Mouse (Mus musculus) erythroid progenitor cell, adult 5-6 weeks (primary cell): ENCODE measurements around the gene Ccl12. TPM values are rescaled to one million over a fixed set of nuclear protein-coding genes. Genes with fewer than 3 reads are reported as not detected.

ENCODE experiments used
- ATAC-seq: replicated peaks from 2 replicates; pipeline ENCODE4 v1.8.0; 2016; ENCODE audit warnings: moderate number of reproducible peaks, mild to moderate bottlenecking, moderate TSS enrichment, inconsistent platforms; ENCODE audit not compliant: poor library complexity, low FRiP score, severe bottlenecking
- total RNA-seq, 2 experiments: library from RNA; stranded (forward) in 1 of 2; stranded (reverse) in 1 of 2; fragments of 150-400 nt in 1 of 2; fragments of 186-747, 209-891 nt in 1 of 2; gene quantifications; 2 replicates each; pipeline versions ENCODE4 v1.2.3 to v1.2.4; 2015 to 2017; ENCODE audit warnings: low replicate concordance in 2 of 2

Gene Ccl12
- total RNA-seq (2015; ENCODE audit: low replicate concordance) (not detected in 2 replicates), total RNA-seq (2017; ENCODE audit: low replicate concordance) (not detected in 2 replicates)

- ATAC-seq = no peak
Measured at GRCm38 (mm10) chr11:82101529-82101928, at the start of gene Ccl12. Gene Ccl12, plus strand, starts transcription at chr11:82101845.

- no peak for ATAC-seq
Measured at GRCm38 (mm10) chr11:82053849-82054248, 47.8 kb upstream of the Ccl12 start.

- no peak for ATAC-seq
Measured at GRCm38 (mm10) chr11:82057646-82058045, 44.0 kb upstream of the Ccl12 start, which contains the start of gene Ccl11. Gene Ccl11, plus strand, starts transcription at chr11:82057823.

- ATAC-seq = no peak
Measured at GRCm38 (mm10) chr11:82062226-82062625, 39.4 kb upstream of the Ccl12 start.

GRCm38 (mm10) chr11:82063454-82063853 lies 38.2 kb upstream of the Ccl12 start:
- no peak for ATAC-seq

- ATAC-seq = no peak
Measured at GRCm38 (mm10) chr11:82066953-82067571, 34.6 kb upstream of the Ccl12 start.

- no peak for ATAC-seq
Measured at GRCm38 (mm10) chr11:82071076-82071475, 30.6 kb upstream of the Ccl12 start.

GRCm38 (mm10) chr11:82072374-82072773 lies 29.3 kb upstream of the Ccl12 start:
- no peak for ATAC-seq

- no peak for ATAC-seq
Measured at GRCm38 (mm10) chr11:82072984-82073383, 28.7 kb upstream of the Ccl12 start.

- no peak for ATAC-seq
Measured at GRCm38 (mm10) chr11:82073686-82074085, 28.0 kb upstream of the Ccl12 start.

- no peak for ATAC-seq
Measured at GRCm38 (mm10) chr11:82077031-82077430, 24.6 kb upstream of the Ccl12 start.

GRCm38 (mm10) chr11:82078136-82078730 lies 23.4 kb upstream of the Ccl12 start:
- no peak for ATAC-seq

GRCm38 (mm10) chr11:82080865-82081264 lies 20.8 kb upstream of the Ccl12 start:
- no peak for ATAC-seq

- no peak for ATAC-seq
Measured at GRCm38 (mm10) chr11:82084360-82084759, 17.3 kb upstream of the Ccl12 start.

GRCm38 (mm10) chr11:82099511-82100323 lies 1.9 kb upstream of the Ccl12 start:
- ATAC-seq = no peak

GRCm38 (mm10) chr11:82101087-82101486 lies 558 bp upstream of the Ccl12 start:
- ATAC-seq = no peak

GRCm38 (mm10) chr11:82109611-82110010 lies 8.0 kb downstream of the Ccl12 start:
- ATAC-seq = no peak

- no peak for ATAC-seq
Measured at GRCm38 (mm10) chr11:82110372-82111248, 9.0 kb downstream of the Ccl12 start.

GRCm38 (mm10) chr11:82114885-82115284 lies 13.2 kb downstream of the Ccl12 start, which contains the start of gene Ccl8:
Gene Ccl8, plus strand, starts transcription at chr11:82115185.
- ATAC-seq = no peak

- no peak for ATAC-seq
Measured at GRCm38 (mm10) chr11:82116041-82116440, 14.4 kb downstream of the Ccl12 start.
